Mouse (Mus musculus) ES-Bruce4 (cell line): ENCODE data around the gene Myh7.

ENCODE experiments used
- CTCF ChIP-seq: IDR thresholded peaks from one replicate; pipeline ENCODE4 v1.8.1; 2011; ENCODE audit warnings: low read depth, low read length
- POLR2A ChIP-seq: IDR thresholded peaks from one replicate; pipeline ENCODE4 v1.8.1; 2011; ENCODE audit warnings: low read length; ENCODE audit not compliant: insufficient read depth

GRCm38 (mm10) chr14:55014591-55014990 is 20.2 kb upstream of the Myh7 start:
- TF ChIP-seq CTCF (no peak), POLR2A (no peak)
